Mouse (Mus musculus) C2C12 (cell line): ENCODE results near the gene Ntn1. TPM values are rescaled to one million over a fixed set of nuclear protein-coding genes. Genes with fewer than 3 reads are reported as not detected.

ENCODE experiments used
- H3K27me3 ChIP-seq: one replicate; pipeline ENCODE4 v1.6.1; 2011; ENCODE audit not compliant: control insufficient read depth, insufficient read depth, insufficient read length
- H3K36me3 ChIP-seq: one replicate; pipeline ENCODE4 v1.6.1; 2011; ENCODE audit not compliant: control insufficient read depth, insufficient read depth
- H3K4me3 ChIP-seq: one replicate; pipeline ENCODE4 v1.5.1; 2011; ENCODE audit warnings: mild to moderate bottlenecking, control low read depth; ENCODE audit not compliant: poor library complexity, insufficient read depth, severe bottlenecking
- H3K79me2 ChIP-seq: one replicate; pipeline ENCODE4 v1.6.1; 2011; ENCODE audit not compliant: control insufficient read depth, insufficient read depth
- H3K79me3 ChIP-seq: one replicate; pipeline ENCODE4 v1.6.1; 2011; ENCODE audit warnings: low read depth, control low read depth
- H3ac ChIP-seq: one replicate; pipeline ENCODE3; 2011; ENCODE audit warnings: low read depth; ENCODE audit not compliant: control insufficient read depth, insufficient read length
- CEBPB ChIP-seq: IDR thresholded peaks from one replicate; pipeline ENCODE4 v1.6.1; 2011; ENCODE audit warnings: low read depth, mild to moderate bottlenecking, control low read depth, moderate library complexity
- CTCF ChIP-seq: IDR thresholded peaks from one replicate; pipeline ENCODE4 v1.5.1; 2011; ENCODE audit not compliant: control insufficient read depth, insufficient read depth, insufficient read length
- FOSL1 ChIP-seq: IDR thresholded peaks from one replicate; pipeline ENCODE4 v1.8.0; 2011; ENCODE audit warnings: mild to moderate bottlenecking, low read length; ENCODE audit not compliant: poor library complexity, insufficient read depth, severe bottlenecking
- MAX ChIP-seq: IDR thresholded peaks from one replicate; pipeline ENCODE4 v1.6.1; 2011; ENCODE audit warnings: mild to moderate bottlenecking, control low read depth
- MYOD1 ChIP-seq: IDR thresholded peaks from one replicate; pipeline ENCODE4 v1.6.1; 2011; ENCODE audit warnings: low read depth; ENCODE audit not compliant: control insufficient read depth, insufficient read length
- MYOG ChIP-seq: IDR thresholded peaks from one replicate; pipeline ENCODE4 v1.6.1; 2011; ENCODE audit not compliant: control insufficient read depth, insufficient read length; ENCODE audit errors: extremely low read depth
- USF1 ChIP-seq: IDR thresholded peaks from one replicate; pipeline ENCODE4 v1.6.1; 2011; ENCODE audit warnings: low read depth, mild to moderate bottlenecking, control low read depth, moderate library complexity
- polyA plus RNA-seq: library from polyadenylated mRNA; unstranded; fragments of >200 nt; fragmentation: generic; extraction: Trizol; gene quantifications from one replicate; pipeline ENCODE4 v1.2.1, GENCODE M21; 2012; ENCODE audit warnings: missing spikeins

Gene Ntn1
- polyA plus RNA-seq, 1 experiment = 19.4 TPM

- no peak overlapping the region for H3K4me3 ChIP-seq
- H3ac ChIP-seq = no peak overlapping the region
- H3K79me3 ChIP-seq = peaks cover 4% of the 10 kb centered on the region
- H3K27me3 ChIP-seq = no peaks in the 10 kb centered on the region
- TF ChIP-seq CEBPB (no peak), MYOG (no peak), CTCF (no peak), MAX (no peak), FOSL1 (no peak), MYOD1 (no peak), USF1 (no peak)
- peaks cover 26% of the 10 kb centered on the region for H3K79me2 ChIP-seq
- peaks cover 9% of the 10 kb centered on the region for H3K36me3 ChIP-seq
Measured at GRCm38 (mm10) chr11:68352236-68352635, 48.4 kb downstream of the Ntn1 start.

GRCm38 (mm10) chr11:68348851-68349250 is 51.8 kb downstream of the Ntn1 start:
- Histone ChIP-seq H3ac (no peak overlapping the region), H3K79me3 (peaks cover 4% of the 10 kb centered on the region), H3K27me3 (no peaks in the 10 kb centered on the region), H3K4me3 (no peak overlapping the region), H3K79me2 (peaks cover 30% of the 10 kb centered on the region), H3K36me3 (peaks cover 14% of the 10 kb centered on the region)
- TF ChIP-seq MYOD1 = no peak
- TF ChIP-seq CTCF = no peak
- no peak for TF ChIP-seq FOSL1
- no peak for TF ChIP-seq MAX
- no peak for TF ChIP-seq USF1
- TF ChIP-seq MYOG = no peak
- no peak for TF ChIP-seq CEBPB

GRCm38 (mm10) chr11:68348083-68348482 is 52.5 kb downstream of the Ntn1 start:
- Histone ChIP-seq H3K79me2 (peaks cover 30% of the 10 kb centered on the region), H3K36me3 (peaks cover 16% of the 10 kb centered on the region), H3ac (no peak overlapping the region), H3K4me3 (no peak overlapping the region), H3K27me3 (no peaks in the 10 kb centered on the region), H3K79me3 (peaks cover 4% of the 10 kb centered on the region)
- TF ChIP-seq USF1 (no peak), MYOD1 (no peak), CTCF (no peak), FOSL1 (no peak), MAX (no peak), MYOG (no peak), CEBPB (no peak)

- no peaks in the 10 kb centered on the region for H3K27me3 ChIP-seq
- TF ChIP-seq FOSL1 = no peak
- no peak overlapping the region for H3ac ChIP-seq
- H3K4me3 ChIP-seq = no peak overlapping the region
- peaks cover 5% of the 10 kb centered on the region for H3K79me3 ChIP-seq
- H3K79me2 ChIP-seq = peaks cover 30% of the 10 kb centered on the region
- peaks cover 16% of the 10 kb centered on the region for H3K36me3 ChIP-seq
Measured at GRCm38 (mm10) chr11:68347508-68347907, 53.1 kb downstream of the Ntn1 start.

- H3K79me3 ChIP-seq = peaks cover 6% of the 10 kb centered on the region
- no peak overlapping the region for H3K4me3 ChIP-seq
- H3K36me3 ChIP-seq = peaks cover 16% of the 10 kb centered on the region
- H3K79me2 ChIP-seq = peaks cover 23% of the 10 kb centered on the region
- no peak overlapping the region for H3ac ChIP-seq
- H3K27me3 ChIP-seq = no peaks in the 10 kb centered on the region
- no peak for TF ChIP-seq MYOG
- no peak for TF ChIP-seq USF1
- TF ChIP-seq FOSL1 = no peak
- TF ChIP-seq CEBPB = no peak
- no peak for TF ChIP-seq MAX
- TF ChIP-seq MYOD1 = no peak
- no peak for TF ChIP-seq CTCF
Measured at GRCm38 (mm10) chr11:68346099-68346498, 54.5 kb downstream of the Ntn1 start.

GRCm38 (mm10) chr11:68344221-68344620 is 56.4 kb downstream of the Ntn1 start:
- no peak overlapping the region for H3K4me3 ChIP-seq
- H3K79me3 ChIP-seq = peaks cover 5% of the 10 kb centered on the region
- TF ChIP-seq CEBPB = peak; percentile 6
- no peak for TF ChIP-seq USF1
- H3K36me3 ChIP-seq = peaks cover 8% of the 10 kb centered on the region
- H3K27me3 ChIP-seq = no peaks in the 10 kb centered on the region
- no peak overlapping the region for H3ac ChIP-seq
- H3K79me2 ChIP-seq = peaks cover 21% of the 10 kb centered on the region
